Mouse (Mus musculus): ENCODE measurements around the gene Gm765. TPM values are rescaled to one million over a fixed set of nuclear protein-coding genes. Genes with fewer than 3 reads are reported as not detected.

Gene Gm765
- total RNA-seq, 2 experiments from 2014 or later, result 5.0 to 6.4 TPM

DNA sequence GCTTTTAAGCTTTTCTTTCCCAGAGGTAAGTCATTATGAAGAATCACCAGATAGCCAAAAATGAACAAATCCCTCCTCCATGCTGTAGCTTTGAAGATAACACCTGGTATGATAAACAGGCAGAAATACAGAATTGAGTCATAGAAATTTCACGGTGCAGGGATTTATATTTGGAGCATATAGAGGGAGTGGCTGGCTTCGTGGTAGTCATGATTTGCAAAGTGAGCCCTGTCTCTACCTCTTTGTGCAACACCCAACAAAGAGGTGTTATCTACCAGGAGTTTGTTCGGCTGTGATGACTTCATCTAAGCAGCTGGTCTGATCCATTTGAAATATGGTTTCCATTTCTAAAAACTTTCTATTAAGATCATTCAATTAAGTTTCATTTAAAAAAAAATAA lies 130.3 kb downstream of the Gm765 start:
- no peak overlapping the region for H3K4me3 ChIP-seq
- H3K27ac ChIP-seq, result peak overlapping the region; percentile 61; the same call in 1 of the 2 replicates
- intact Hi-C loops (cut with DNase I), result loop anchor here (2.0 kb wide), 1 partner anchor 47 kb away; no protein-coding TSS in a partner anchor
- TF ChIP-seq CTCF (IDR thresholded peaks at IDR 0.05), result no peak
- DNase-seq (ENCODE audit: extremely low spot score in 1 of 2, low spot score in 2 of 2), result no peak

DNA sequence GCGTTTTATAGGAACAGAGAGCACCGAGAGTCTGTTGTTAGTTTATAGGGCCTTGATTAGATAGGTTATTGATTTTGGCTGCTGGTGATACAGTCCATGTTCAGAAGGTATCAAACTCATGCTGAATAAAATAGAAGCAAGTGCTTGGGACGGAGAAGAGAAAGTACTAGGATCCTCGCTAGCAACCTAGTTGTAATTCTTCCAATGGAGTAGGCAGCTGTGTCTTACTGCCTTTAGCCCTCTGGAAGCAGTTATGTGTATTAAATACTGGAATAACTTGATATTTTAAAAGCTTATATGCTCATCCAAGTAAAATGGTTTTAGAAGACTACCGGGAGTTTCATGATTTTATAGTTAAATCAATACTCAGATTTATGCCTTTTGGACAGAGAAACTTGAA lies 132.3 kb downstream of the Gm765 start:
- intact Hi-C loops (cut with DNase I), result no loop called here
- Histone ChIP-seq H3K4me3 (no peak overlapping the region), H3K27ac (peak overlapping the region; percentile 53)
- no peak for TF ChIP-seq CTCF (IDR thresholded peaks at IDR 0.05)
- no peak for DNase-seq (ENCODE audit: extremely low spot score in 1 of 2, low spot score in 2 of 2)

DNA sequence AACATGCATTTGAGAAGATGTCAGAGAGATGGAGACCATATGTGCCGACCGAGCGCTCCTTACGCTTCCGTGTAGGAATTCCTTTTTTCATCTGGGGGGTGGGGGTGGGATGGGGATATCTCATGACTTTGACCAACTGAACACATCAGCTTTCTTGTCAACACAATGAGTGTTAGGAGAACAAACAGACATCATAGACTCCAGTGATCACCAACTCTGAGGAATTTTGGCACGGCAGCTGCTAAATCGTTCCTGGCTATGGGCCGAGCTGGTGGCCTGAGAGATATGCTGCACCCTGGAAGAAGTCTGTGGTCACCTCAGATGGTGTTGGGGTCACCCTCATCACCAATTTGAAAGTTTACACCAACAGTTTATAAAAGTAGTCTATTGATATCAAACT lies 134.5 kb downstream of the Gm765 start:
- no peak overlapping the region for H3K27ac ChIP-seq
- TF ChIP-seq CTCF (IDR thresholded peaks at IDR 0.05), result no peak
- no peak for DNase-seq (ENCODE audit: extremely low spot score in 1 of 2, low spot score in 2 of 2)
- H3K4me3 ChIP-seq, result no peak overlapping the region
- intact Hi-C loops (cut with DNase I), result no loop called here

DNA sequence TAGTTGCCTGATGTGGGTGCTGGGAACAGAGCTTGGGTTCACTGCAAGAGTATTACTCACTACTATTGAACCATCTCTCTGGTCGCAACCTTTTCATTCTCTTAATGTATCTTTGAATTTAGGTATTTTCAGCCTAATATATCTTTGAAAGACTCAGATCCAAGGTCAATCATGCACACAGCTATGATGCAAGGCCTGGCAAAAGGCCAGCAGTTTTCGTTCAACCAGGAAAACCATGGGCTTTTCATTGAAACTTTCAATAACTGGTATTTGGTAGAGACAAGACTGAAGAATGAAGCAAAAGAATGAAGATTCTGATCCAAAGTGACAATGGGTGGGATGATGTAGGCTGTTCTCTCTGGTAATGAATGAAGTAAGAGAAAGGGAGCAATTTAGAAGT lies 143.8 kb downstream of the Gm765 start:
- Histone ChIP-seq H3K4me3 (no peak overlapping the region), H3K27ac (no peak overlapping the region)
- DNase-seq (ENCODE audit: extremely low spot score in 1 of 2, low spot score in 2 of 2), result no peak
- no peak for TF ChIP-seq CTCF (IDR thresholded peaks at IDR 0.05)
- intact Hi-C loops (cut with DNase I), result no loop called here

DNA sequence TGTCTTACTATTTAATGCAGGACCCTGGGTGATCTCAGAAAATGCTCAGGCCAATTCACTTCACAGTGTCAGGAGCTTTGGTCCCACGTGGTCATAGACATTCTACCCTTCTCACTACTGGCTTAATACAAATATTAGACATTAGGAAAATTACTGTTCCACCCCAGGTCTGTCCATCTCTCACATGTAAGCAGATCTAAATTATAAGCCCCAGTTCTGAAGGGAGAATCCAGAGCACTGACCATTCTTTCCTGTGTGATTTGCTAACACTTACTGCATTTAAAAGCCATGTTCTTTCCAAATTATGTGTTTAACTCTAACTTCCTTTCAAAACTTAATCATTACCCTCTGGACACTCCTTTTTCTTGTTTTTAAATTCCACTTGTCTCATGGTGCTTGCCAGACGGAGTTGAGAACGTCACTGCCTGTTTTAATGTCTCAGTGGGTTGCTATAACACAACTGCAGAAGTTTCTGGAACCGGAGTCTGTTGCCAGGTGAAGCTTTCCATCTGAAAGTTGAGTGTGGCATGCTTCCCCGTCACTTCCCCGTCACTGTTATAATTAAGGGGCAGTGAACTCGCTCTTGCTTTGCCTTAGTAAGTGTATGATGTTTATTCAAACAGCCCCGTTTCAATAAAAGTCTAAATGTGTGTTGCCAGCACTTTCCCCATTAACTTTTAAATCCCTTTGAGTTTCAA lies 151.7 kb downstream of the Gm765 start:
- intact Hi-C loops (cut with DNase I), result no loop called here

More for the DNA sequence above, 151.7 kb downstream of the Gm765 start:
- Histone ChIP-seq H3K27ac (no peak overlapping the region), H3K4me3 (no peak overlapping the region)
- no peak for TF ChIP-seq CTCF (IDR thresholded peaks at IDR 0.05)
- DNase-seq (ENCODE audit: extremely low spot score in 1 of 2, low spot score in 2 of 2), result no peak

Measured in left cerebral cortex, adult 2 months (tissue).